Mouse (Mus musculus): ENCODE measurements around the gene Hhex. TPM values are rescaled to one million over a fixed set of nuclear protein-coding genes. Genes with fewer than 3 reads are reported as not detected.

The Hhex gene
- polyA plus RNA-seq, 1 experiment from 2014 or later: 5.1 TPM

- no peak for ATAC-seq (ENCODE audit: low FRiP score)
- Histone ChIP-seq H3K27me3 (ENCODE audit: control insufficient read depth, insufficient read depth, low read length) (no peaks in the 10 kb centered on the region), H3K36me3 (replicated peaks; ENCODE audit: control insufficient read depth, insufficient read depth) (no peaks in the 10 kb centered on the region), H3K4me2 (replicated peaks) (no peak overlapping the region), H3K27ac (no peak overlapping the region), H3K9ac (no peak overlapping the region), H3K4me3 (replicated peaks; ENCODE audit: low read length) (no peak overlapping the region), H3K9me3 (ENCODE audit: control insufficient read depth, low read length) (no peaks in the 10 kb centered on the region), H3K4me1 (replicated peaks; ENCODE audit: control insufficient read depth, insufficient read depth, low read length) (no peaks in the 10 kb centered on the region)
- 61% methylated on average over 6 of the region's 6 CpGs for WGBS
- no peak for DNase-seq (ENCODE audit: low spot score)
These were observed 34.4 kb downstream of the Hhex start for GRCm38 (mm10) chr19:37468841-37469566.

DNA sequence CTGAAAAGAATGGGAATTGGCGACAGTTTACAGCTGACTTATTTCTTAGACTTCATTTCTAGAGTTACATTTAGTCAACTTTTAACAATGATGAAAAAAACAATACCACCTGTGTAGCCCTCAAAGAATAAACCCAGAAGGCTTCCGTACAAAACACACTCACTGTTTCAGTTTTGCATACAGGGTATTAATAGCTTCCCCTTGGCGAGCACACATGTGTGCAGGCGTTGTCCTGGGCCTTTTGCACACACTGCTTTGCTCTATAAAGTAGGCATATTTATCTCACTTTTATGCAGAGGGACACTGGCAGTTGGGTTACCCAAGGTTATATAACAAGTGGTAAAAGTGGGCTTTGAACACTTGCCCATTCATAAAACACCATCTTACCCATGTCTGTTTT lies 37.1 kb downstream of the Hhex start:
- Histone ChIP-seq H3K4me2 (replicated peaks) (no peak overlapping the region), H3K4me1 (replicated peaks; ENCODE audit: control insufficient read depth, insufficient read depth, low read length) (no peaks in the 10 kb centered on the region), H3K27ac (no peak overlapping the region), H3K4me3 (replicated peaks; ENCODE audit: low read length) (no peak overlapping the region), H3K36me3 (replicated peaks; ENCODE audit: control insufficient read depth, insufficient read depth) (no peaks in the 10 kb centered on the region), H3K27me3 (ENCODE audit: control insufficient read depth, insufficient read depth, low read length) (no peaks in the 10 kb centered on the region), H3K9ac (no peak overlapping the region), H3K9me3 (ENCODE audit: control insufficient read depth, low read length) (no peaks in the 10 kb centered on the region)
- 88% methylated on average over 4 of the region's 4 CpGs for WGBS
- no peak for DNase-seq (ENCODE audit: low spot score)
- no peak for ATAC-seq (ENCODE audit: low FRiP score)

DNA sequence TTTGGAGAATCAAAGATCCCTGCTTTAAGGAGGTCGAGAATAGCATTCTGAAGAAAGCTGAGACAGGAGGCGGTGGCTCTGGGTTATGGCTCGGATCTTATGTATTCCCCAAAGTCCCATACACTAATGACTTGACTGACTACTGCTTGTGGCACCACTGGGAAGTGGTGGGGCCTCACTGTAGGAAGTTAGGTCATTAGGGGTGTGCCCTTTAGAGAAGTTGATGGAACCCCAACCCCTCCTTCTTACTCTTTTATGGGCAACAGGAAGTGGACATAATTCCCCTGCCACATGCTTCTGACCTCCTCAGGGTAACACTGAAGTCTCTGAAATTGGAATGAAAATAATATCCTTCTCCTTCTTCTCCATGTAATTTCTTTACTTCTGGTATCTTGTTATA lies 38.0 kb downstream of the Hhex start:
- Histone ChIP-seq H3K9ac (no peak overlapping the region), H3K27ac (no peak overlapping the region), H3K4me2 (replicated peaks) (no peak overlapping the region), H3K9me3 (ENCODE audit: control insufficient read depth, low read length) (no peaks in the 10 kb centered on the region), H3K4me1 (replicated peaks; ENCODE audit: control insufficient read depth, insufficient read depth, low read length) (no peaks in the 10 kb centered on the region), H3K4me3 (replicated peaks; ENCODE audit: low read length) (no peak overlapping the region), H3K36me3 (replicated peaks; ENCODE audit: control insufficient read depth, insufficient read depth) (no peaks in the 10 kb centered on the region), H3K27me3 (ENCODE audit: control insufficient read depth, insufficient read depth, low read length) (no peaks in the 10 kb centered on the region)
- no peak for DNase-seq (ENCODE audit: low spot score)
- WGBS: 79% methylated on average over 3 of the region's 3 CpGs
- no peak for ATAC-seq (ENCODE audit: low FRiP score)

GRCm38 (mm10) chr19:37481704-37482103 lies 47.1 kb downstream of the Hhex start:
- DNase-seq (ENCODE audit: low spot score): no peak
- WGBS: 74% methylated on average over 8 of the region's 8 CpGs
- no peak overlapping the region for H3K4me2 ChIP-seq (replicated peaks)
- H3K27me3 ChIP-seq (ENCODE audit: control insufficient read depth, insufficient read depth, low read length): no peaks in the 10 kb centered on the region
- H3K4me1 ChIP-seq (replicated peaks; ENCODE audit: control insufficient read depth, insufficient read depth, low read length): no peaks in the 10 kb centered on the region
- no peak overlapping the region for H3K27ac ChIP-seq
- no peaks in the 10 kb centered on the region for H3K9me3 ChIP-seq (ENCODE audit: control insufficient read depth, low read length)
- no peaks in the 10 kb centered on the region for H3K36me3 ChIP-seq (replicated peaks; ENCODE audit: control insufficient read depth, insufficient read depth)
- no peak overlapping the region for H3K9ac ChIP-seq
- H3K4me3 ChIP-seq (replicated peaks; ENCODE audit: low read length): no peak overlapping the region
- no peak for ATAC-seq (ENCODE audit: low FRiP score)

- DNase-seq (ENCODE audit: low spot score) (no peak), ATAC-seq (ENCODE audit: low FRiP score) (no peak)
- Histone ChIP-seq H3K36me3 (replicated peaks; ENCODE audit: control insufficient read depth, insufficient read depth) (no peaks in the 10 kb centered on the region), H3K4me3 (replicated peaks; ENCODE audit: low read length) (no peak overlapping the region), H3K9me3 (ENCODE audit: control insufficient read depth, low read length) (no peaks in the 10 kb centered on the region), H3K4me1 (replicated peaks; ENCODE audit: control insufficient read depth, insufficient read depth, low read length) (no peaks in the 10 kb centered on the region), H3K27me3 (ENCODE audit: control insufficient read depth, insufficient read depth, low read length) (no peaks in the 10 kb centered on the region), H3K27ac (no peak overlapping the region), H3K4me2 (replicated peaks) (no peak overlapping the region), H3K9ac (no peak overlapping the region)
- WGBS: 89% methylated on average over 14 of the region's 14 CpGs
These were observed 48.1 kb downstream of the Hhex start for GRCm38 (mm10) chr19:37482556-37483187.

DNA sequence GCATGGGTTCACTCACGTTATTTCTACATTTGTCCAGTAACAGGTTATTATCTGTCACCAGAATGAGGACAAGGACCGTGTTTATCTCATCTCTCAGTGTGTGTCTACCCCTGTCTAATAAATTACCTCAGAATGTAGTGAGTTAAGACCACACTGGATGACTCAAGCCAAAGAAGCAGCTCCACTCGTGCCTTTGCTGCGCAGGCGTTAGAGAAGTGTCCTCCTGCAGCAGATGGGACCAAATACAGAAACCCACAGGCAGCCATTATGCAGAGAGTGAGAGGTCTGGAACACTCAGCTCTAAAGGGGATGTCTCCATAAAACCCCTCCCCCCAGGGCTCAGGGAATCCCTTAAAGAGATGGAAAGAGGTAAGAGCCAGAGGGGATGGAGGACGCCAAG lies 50.2 kb downstream of the Hhex start:
- H3K27ac ChIP-seq: no peak overlapping the region
- H3K9ac ChIP-seq: no peak overlapping the region
- no peaks in the 10 kb centered on the region for H3K4me1 ChIP-seq (replicated peaks; ENCODE audit: control insufficient read depth, insufficient read depth, low read length)
- no peaks in the 10 kb centered on the region for H3K27me3 ChIP-seq (ENCODE audit: control insufficient read depth, insufficient read depth, low read length)
- ATAC-seq (ENCODE audit: low FRiP score): no peak
- WGBS: 89% methylated on average over 6 of the region's 6 CpGs
- no peaks in the 10 kb centered on the region for H3K9me3 ChIP-seq (ENCODE audit: control insufficient read depth, low read length)
- H3K36me3 ChIP-seq (replicated peaks; ENCODE audit: control insufficient read depth, insufficient read depth): no peaks in the 10 kb centered on the region
- DNase-seq (ENCODE audit: low spot score): no peak
- H3K4me3 ChIP-seq (replicated peaks; ENCODE audit: low read length): no peak overlapping the region
- H3K4me2 ChIP-seq (replicated peaks): no peak overlapping the region

GRCm38 (mm10) chr19:37486801-37487200 lies 52.2 kb downstream of the Hhex start:
- no peaks in the 10 kb centered on the region for H3K36me3 ChIP-seq (replicated peaks; ENCODE audit: control insufficient read depth, insufficient read depth)

DNA sequence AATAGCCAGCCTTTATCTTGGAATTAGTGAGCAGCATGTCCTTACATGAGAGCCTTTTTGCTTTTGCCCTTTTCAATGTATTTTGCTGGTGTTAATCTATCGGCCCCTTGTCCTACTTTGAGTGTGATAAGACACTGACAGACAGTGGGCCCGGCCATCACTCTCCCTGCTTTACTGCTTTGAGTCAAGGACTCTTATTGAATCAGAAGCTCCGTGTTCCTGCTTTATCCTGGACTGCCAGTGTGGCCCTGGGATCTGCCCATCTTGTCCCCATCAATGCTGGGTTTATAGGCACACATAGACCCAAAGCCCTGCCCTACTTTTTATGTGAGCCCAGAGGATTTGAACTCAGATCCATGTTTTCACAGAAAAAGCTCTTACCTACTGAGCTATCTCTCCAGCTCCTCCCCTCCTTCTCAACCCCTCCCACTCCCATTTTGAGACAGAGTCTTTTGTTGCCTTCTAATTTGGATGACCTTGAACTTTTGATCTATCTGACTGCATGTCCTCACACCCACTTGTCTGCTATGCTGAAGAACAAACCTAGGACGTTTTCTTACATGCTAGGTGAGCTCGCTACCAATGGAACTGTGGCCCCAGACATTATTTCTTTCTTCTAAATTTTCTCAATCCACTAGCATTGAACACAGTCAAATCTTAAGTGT lies 53.3 kb downstream of the Hhex start:
- H3K9ac ChIP-seq: no peak overlapping the region
- no peaks in the 10 kb centered on the region for H3K9me3 ChIP-seq (ENCODE audit: control insufficient read depth, low read length)
- 89% methylated on average over 5 of the region's 5 CpGs for WGBS
- no peaks in the 10 kb centered on the region for H3K27me3 ChIP-seq (ENCODE audit: control insufficient read depth, insufficient read depth, low read length)
- H3K27ac ChIP-seq: no peak overlapping the region
- ATAC-seq (ENCODE audit: low FRiP score) (no peak), DNase-seq (ENCODE audit: low spot score) (no peak)
- H3K4me3 ChIP-seq (replicated peaks; ENCODE audit: low read length): no peak overlapping the region
- no peak overlapping the region for H3K4me2 ChIP-seq (replicated peaks)
- no peaks in the 10 kb centered on the region for H3K36me3 ChIP-seq (replicated peaks; ENCODE audit: control insufficient read depth, insufficient read depth)
- H3K4me1 ChIP-seq (replicated peaks; ENCODE audit: control insufficient read depth, insufficient read depth, low read length): no peaks in the 10 kb centered on the region

More at GRCm38 (mm10) chr19:37486801-37487200, 52.2 kb downstream of the Hhex start:
- H3K4me3 ChIP-seq (replicated peaks; ENCODE audit: low read length): no peak overlapping the region
- 84% methylated on average over 6 of the region's 6 CpGs for WGBS
- H3K9me3 ChIP-seq (ENCODE audit: control insufficient read depth, low read length): no peaks in the 10 kb centered on the region
- no peaks in the 10 kb centered on the region for H3K4me1 ChIP-seq (replicated peaks; ENCODE audit: control insufficient read depth, insufficient read depth, low read length)
- no peak overlapping the region for H3K27ac ChIP-seq
- ATAC-seq (ENCODE audit: low FRiP score) (no peak), DNase-seq (ENCODE audit: low spot score) (no peak)
- no peaks in the 10 kb centered on the region for H3K27me3 ChIP-seq (ENCODE audit: control insufficient read depth, insufficient read depth, low read length)
- no peak overlapping the region for H3K9ac ChIP-seq
- H3K4me2 ChIP-seq (replicated peaks): no peak overlapping the region

GRCm38 (mm10) chr19:37488608-37489262 lies 54.1 kb downstream of the Hhex start:
- ATAC-seq (ENCODE audit: low FRiP score) (no peak), DNase-seq (ENCODE audit: low spot score) (no peak)
- Histone ChIP-seq H3K36me3 (replicated peaks; ENCODE audit: control insufficient read depth, insufficient read depth) (no peaks in the 10 kb centered on the region), H3K4me2 (replicated peaks) (no peak overlapping the region), H3K27ac (no peak overlapping the region), H3K27me3 (ENCODE audit: control insufficient read depth, insufficient read depth, low read length) (no peaks in the 10 kb centered on the region), H3K9me3 (ENCODE audit: control insufficient read depth, low read length) (no peaks in the 10 kb centered on the region), H3K4me3 (replicated peaks; ENCODE audit: low read length) (no peak overlapping the region), H3K4me1 (replicated peaks; ENCODE audit: control insufficient read depth, insufficient read depth, low read length) (no peaks in the 10 kb centered on the region), H3K9ac (no peak overlapping the region)
- WGBS: 67% methylated on average over 7 of the region's 7 CpGs
